Mouse (Mus musculus) bone marrow, adult 2 months (tissue): ENCODE results near the gene C8g. TPM values are rescaled to one million over a fixed set of nuclear protein-coding genes. Genes with fewer than 3 reads are reported as not detected.

Source experiments
- H3K27ac ChIP-seq: fragments of 200-500 bp; 2 replicates; pipeline ENCODE4 v1.5.1; 2012; ENCODE audit warnings: low read depth, mild to moderate bottlenecking, control low read depth, inconsistent platforms, low read length; ENCODE audit not compliant: control insufficient read depth, poor library complexity, insufficient read depth
- H3K4me1 ChIP-seq: fragments of 200-500 bp; 2 replicates; pipeline ENCODE4 v1.6.1; 2011; ENCODE audit warnings: low read length; ENCODE audit not compliant: control insufficient read depth, insufficient read depth
- H3K4me3 ChIP-seq: fragments of 200-500 bp; replicated peaks from 2 replicates; pipeline ENCODE3; 2011; ENCODE audit warnings: mild to moderate bottlenecking, low read depth, low read length, control low read depth; ENCODE audit not compliant: control insufficient read depth
- CTCF ChIP-seq: fragments of 200-500 bp; IDR thresholded peaks from 2 replicates; pipeline ENCODE4 v1.5.1; 2011; ENCODE audit warnings: low read length, control low read depth; ENCODE audit not compliant: control insufficient read depth, insufficient read depth
- POLR2A ChIP-seq: fragments of 200-500 bp; IDR thresholded peaks from 2 replicates; pipeline ENCODE4 v1.6.1; 2011; ENCODE audit warnings: low read depth, mild to moderate bottlenecking, control low read depth, low read length, borderline replicate concordance; ENCODE audit not compliant: control insufficient read depth
- WGBS: fragments of 180-500 bp; shearing (Covaris S2); methylation state at CpG from one replicate; pipeline ENCODE4 v1.1.7; 2018; 5-methylcytosine and 5-hydroxymethylcytosine counted together
- polyA plus RNA-seq: library from polyadenylated mRNA; stranded (reverse); fragments of >200 nt; gene quantifications from 2 replicates; pipeline ENCODE4 v1.2.4, GENCODE M21; 2011; ENCODE audit warnings: low replicate concordance; ENCODE audit not compliant: missing spikeins, insufficient read depth, insufficient read length

C8g gene
- polyA plus RNA-seq, 1 experiment: 6.2 TPM

DNA sequence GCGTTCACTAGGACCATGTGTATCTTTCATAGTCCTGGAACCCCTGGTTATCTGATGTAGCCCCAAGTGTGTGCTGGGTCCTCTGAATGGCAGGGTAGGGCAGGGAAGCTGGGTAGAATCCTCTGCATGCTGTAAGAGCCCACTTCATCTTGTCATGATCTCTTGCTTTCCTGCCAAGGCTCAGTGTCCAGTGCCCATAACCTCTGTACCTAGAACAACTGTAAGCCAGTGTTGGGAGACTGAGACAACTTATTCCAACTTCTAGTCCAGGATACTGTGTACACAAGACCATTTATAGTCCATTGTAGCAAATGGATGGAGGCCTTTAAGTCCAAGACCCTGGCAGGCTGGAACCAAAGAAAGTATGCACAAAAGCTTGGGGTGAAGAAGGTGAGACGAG, 36.3 kb downstream of the C8g start:
- Histone ChIP-seq H3K4me3 (peak overlapping the region; percentile 62), H3K27ac (peak overlapping the region; percentile 98), H3K4me1 (peaks cover 7% of the 10 kb centered on the region)
- no peak for TF ChIP-seq CTCF
- TF ChIP-seq POLR2A: no peak
- 34% methylated on average over 2 of the region's 2 CpGs for WGBS

DNA sequence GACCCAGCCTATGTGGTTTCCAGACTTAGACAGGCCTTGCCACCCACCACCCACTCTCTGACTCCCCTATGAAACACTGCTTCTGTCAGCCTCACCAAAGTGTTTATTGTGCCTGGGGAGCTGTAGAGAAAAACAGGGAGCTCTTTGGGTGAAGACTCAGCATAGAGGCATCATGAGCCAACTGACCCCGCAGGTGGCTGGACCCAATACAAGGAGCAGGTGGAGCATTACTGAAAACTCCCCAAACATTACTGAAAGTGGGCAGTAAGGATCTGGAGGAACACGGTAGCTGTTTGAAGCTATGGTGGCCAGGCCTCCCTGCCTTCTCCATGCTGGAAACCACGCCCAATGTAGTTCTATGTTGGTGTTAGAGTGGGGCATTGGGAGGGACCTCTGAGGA, 37.9 kb downstream of the C8g start:
- Histone ChIP-seq H3K27ac (no peak overlapping the region), H3K4me1 (peaks cover 7% of the 10 kb centered on the region), H3K4me3 (no peak overlapping the region)
- TF ChIP-seq POLR2A (no peak), CTCF (no peak)
- WGBS: 83% methylated on average over 3 of the region's 3 CpGs

DNA sequence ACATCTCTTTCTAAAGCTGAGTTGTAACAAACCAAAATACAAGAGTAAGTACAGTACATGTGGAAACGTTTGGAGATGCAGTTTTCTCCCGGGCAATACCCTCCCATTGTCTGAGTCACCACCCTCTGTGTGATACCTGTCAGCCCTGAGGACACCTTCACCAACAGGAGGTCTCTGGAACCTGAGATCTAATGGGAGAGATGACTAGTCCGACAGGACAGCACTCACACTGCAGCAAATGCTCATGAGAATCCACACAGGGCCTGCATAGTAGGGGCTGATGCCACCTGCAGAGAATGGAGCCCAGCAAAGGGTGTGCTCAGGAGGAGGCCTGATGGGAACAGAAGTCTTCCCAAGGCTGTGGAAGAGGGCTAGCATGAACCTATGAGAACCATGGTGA, 40.1 kb downstream of the C8g start:
- TF ChIP-seq CTCF (no peak), POLR2A (no peak)
- H3K4me1 ChIP-seq: peaks cover 7% of the 10 kb centered on the region; the same call in 1 of the 2 replicates
- H3K4me3 ChIP-seq: no peak overlapping the region
- WGBS: 17% methylated on average over 3 of the region's 3 CpGs
- peak overlapping the region; percentile 86 for H3K27ac ChIP-seq

DNA sequence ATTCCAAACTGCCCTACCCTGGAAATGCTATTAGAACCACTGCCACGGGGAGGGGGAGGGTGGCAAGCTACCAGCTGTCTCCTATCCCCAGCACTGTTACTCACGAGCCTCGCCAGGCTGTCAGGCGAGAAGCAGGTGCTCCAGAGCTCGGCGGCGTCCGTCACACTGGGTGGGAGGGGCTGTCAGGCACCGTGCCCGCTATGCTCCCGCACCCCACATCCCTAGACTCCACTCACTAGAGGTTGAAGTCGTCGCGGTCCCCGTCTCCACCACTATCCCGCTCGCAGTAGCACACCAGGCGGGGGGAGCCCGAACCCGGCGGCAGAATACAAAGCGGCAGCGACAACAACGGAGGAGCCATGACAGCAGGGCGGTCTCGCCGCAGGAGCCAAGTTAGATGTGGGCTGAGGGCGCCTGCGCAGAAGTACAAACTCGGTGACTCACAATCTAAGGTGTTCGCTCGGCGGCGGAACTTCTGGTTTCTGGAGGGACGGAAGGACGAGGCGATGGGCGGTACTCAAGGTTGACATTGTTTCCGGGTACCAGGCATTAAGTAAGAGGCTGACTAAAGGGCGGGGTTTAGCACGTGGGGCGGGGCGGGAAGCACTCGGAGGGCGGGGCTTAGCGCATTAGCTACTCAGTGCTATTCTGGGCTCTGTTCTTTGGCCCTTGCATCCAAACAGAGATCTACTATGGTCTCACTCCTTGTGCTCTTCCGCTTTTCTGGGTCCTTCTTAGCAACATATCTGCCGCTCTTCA, 40.8 kb downstream of the C8g start, which contains the start of gene Paxx:
Paxx (minus strand) TSS at position 544 of the 759 bp plus-strand sequence.
- peak; percentile 77 for TF ChIP-seq POLR2A
- no peak for TF ChIP-seq CTCF
- H3K4me1 ChIP-seq: peaks cover 7% of the 10 kb centered on the region; the same call in 1 of the 2 replicates
- H3K27ac ChIP-seq: peak within 1 kb of the TSS; percentile 98
- peak within 1 kb of the TSS; percentile 91 for H3K4me3 ChIP-seq
- WGBS: under 1% methylated on average over 48 of the region's 48 CpGs

DNA sequence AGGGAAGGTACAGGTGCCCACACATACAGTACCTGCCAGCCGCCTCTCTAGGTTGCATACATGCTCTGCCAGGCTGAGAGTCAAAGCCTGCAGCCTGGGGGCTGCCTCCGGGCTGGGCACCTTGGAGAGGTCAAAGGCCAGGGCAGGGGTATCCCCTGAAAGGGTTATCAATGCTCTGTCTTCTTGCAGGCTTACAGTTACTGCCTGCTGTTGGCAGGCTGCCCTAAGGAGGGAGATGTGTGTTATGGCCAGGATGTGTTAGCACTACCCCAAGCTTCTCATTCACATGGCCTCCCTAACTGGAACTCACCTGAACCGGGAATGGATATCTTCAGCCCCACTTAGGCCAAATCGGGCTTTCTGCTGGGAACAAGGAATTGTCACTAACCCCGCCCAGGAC, 41.4 kb downstream of the C8g start:
- TF ChIP-seq POLR2A: no peak
- TF ChIP-seq CTCF: no peak
- H3K27ac ChIP-seq: peak overlapping the region; percentile 98
- peaks cover 6% of the 10 kb centered on the region; the same call in 1 of the 2 replicates for H3K4me1 ChIP-seq
- H3K4me3 ChIP-seq: peak overlapping the region; percentile 91
- 29% methylated on average over 5 of the region's 5 CpGs for WGBS

DNA sequence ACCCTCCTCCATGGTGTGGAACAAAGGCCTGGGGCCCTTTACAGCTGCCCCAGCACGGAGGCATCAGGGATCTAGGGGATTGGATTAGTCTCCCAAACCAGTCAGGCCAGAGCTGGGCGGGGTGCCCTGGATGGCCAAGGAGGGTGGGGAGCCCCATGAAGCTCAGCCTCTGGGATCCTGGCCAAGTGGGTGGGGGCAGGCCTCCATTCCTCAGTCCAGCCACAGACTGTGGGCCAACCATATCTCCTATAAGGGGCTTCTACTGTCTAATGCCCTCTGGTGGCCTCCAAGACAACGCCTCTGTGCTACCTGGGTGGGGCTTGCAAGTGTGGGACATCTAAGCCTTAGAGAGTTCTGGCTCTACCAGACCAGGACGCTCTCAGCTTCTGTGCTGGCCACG, 42.6 kb downstream of the C8g start:
- WGBS: 74% methylated on average over 5 of the region's 5 CpGs
- Histone ChIP-seq H3K27ac (no peak overlapping the region), H3K4me3 (no peak overlapping the region), H3K4me1 (peaks cover 4% of the 10 kb centered on the region; the same call in 1 of the 2 replicates)
- TF ChIP-seq CTCF: no peak
- no peak for TF ChIP-seq POLR2A

DNA sequence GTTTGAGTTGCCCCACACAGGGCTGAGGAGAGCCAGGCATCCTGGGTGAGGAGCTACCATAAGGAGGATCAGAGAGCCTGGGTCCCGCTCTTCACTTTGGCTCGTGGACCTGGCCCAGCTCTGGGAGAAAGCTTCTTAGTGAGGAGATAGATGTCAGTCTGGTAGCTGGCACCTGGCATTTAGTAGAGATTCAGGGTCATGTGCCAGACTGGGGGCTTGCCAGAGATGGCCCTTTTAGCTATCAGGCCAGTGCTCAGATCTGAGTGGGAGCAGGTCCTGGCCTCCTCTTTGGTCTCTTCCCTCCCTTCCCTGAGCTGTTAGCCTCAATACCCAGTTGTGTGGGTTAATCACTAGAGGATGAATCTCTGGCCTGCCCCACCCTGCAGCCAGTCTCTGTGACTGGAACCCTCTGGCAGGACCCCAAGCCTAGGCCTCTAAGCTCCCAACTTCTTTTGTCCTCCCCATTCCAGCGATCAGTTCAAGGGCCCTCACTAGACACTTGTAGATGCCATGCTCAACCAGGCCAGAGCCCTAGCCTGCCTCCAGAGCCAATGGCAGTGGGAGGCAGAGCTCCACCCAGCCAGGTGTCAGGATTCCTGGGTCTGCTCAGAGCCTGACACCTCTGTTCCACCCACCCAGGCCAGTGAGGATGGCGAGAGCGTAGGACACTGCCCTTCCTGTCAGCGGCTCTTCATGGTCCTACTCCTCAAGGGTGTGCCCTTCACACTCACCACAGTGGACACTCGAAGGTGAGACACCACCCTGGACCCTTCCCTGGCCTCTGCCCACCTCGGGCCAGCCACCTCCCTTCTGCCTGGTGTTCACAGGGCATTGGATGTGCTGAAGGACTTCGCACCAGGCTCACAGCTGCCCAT, 44.3 kb downstream of the C8g start:
- peaks cover 4% of the 10 kb centered on the region; the same call in 1 of the 2 replicates for H3K4me1 ChIP-seq
- 81% methylated on average over 9 of the region's 9 CpGs for WGBS
- H3K4me3 ChIP-seq: no peak overlapping the region
- H3K27ac ChIP-seq: no peak overlapping the region
- TF ChIP-seq CTCF: no peak
- no peak for TF ChIP-seq POLR2A
